Mouse (Mus musculus) intestine, postnatal 0 days (tissue): ENCODE data around the gene Nuak1. TPM values are rescaled to one million over a fixed set of nuclear protein-coding genes. Genes with fewer than 3 reads are reported as not detected.

Experiments
- ATAC-seq: fragments of 200-750 bp; cut with Nextera tagmentation; 2 replicates; pipeline ENCODE4 v1.8.0; 2017; ENCODE audit warnings: mild to moderate bottlenecking, moderate TSS enrichment, moderate library complexity
- H3K27ac ChIP-seq: fragments of 300-500 bp; sonication (generic); 2 replicates; pipeline ENCODE4 v1.5.1; 2014; ENCODE audit warnings: mild to moderate bottlenecking, low read depth, low read length, moderate library complexity
- H3K27me3 ChIP-seq: fragments of 300-500 bp; sonication (generic); replicated peaks from 2 replicates; pipeline ENCODE4 v1.6.1; 2014; ENCODE audit warnings: low read length, mixed read lengths; ENCODE audit not compliant: control insufficient read depth, insufficient read depth
- H3K36me3 ChIP-seq: fragments of 300-500 bp; sonication (generic); 2 replicates; pipeline ENCODE4 v1.6.1; 2014; ENCODE audit warnings: mild to moderate bottlenecking, moderate library complexity; ENCODE audit not compliant: control insufficient read depth, insufficient read depth
- H3K4me1 ChIP-seq: fragments of 300-500 bp; sonication (generic); replicated peaks from 2 replicates; pipeline ENCODE4 v1.6.1; 2014; ENCODE audit warnings: antibody characterized with exemption, low read length, mixed read lengths; ENCODE audit not compliant: control insufficient read depth, insufficient read depth
- H3K4me2 ChIP-seq: fragments of 300-500 bp; sonication (generic); replicated peaks from 2 replicates; pipeline ENCODE4 v1.6.1; 2014; ENCODE audit warnings: low read depth, mild to moderate bottlenecking, moderate library complexity
- H3K4me3 ChIP-seq: fragments of 300-500 bp; sonication (generic); 2 replicates; pipeline ENCODE4 v1.5.1; 2014; ENCODE audit warnings: low read depth, low read length
- H3K9ac ChIP-seq: fragments of 300-500 bp; sonication (generic); 2 replicates; pipeline ENCODE4 v1.6.1; 2014; ENCODE audit warnings: mild to moderate bottlenecking, low read depth, low read length
- H3K9me3 ChIP-seq: fragments of 300-500 bp; sonication (generic); 2 replicates; pipeline ENCODE4 v1.6.1; 2016; ENCODE audit warnings: mixed run types; ENCODE audit not compliant: control insufficient read depth
- CTCF ChIP-seq: sonication (generic); IDR thresholded peaks from 2 replicates; pipeline ENCODE4 v1.5.1; 2016; ENCODE audit warnings: low read depth, mild to moderate bottlenecking, control low read depth, antibody characterized with exemption, moderate library complexity
- WGBS: fragments of 180-500 bp; shearing (Covaris S2); extraction: QIAGEN DNeasy Blood & Tissue Kit; methylation state at CpG from one replicate; pipeline ENCODE4 v1.1.7; 2014; 5-methylcytosine and 5-hydroxymethylcytosine counted together
- polyA plus RNA-seq: library from polyadenylated mRNA; unstranded; fragments of >200 nt; fragmentation: Nextera tagmentation; extraction: Ambion mirVana; gene quantifications from 2 replicates; pipeline ENCODE4 v1.2.1, GENCODE M21; 2015

Gene Nuak1
- polyA plus RNA-seq, 1 experiment from 2014 or later: 0.37 TPM

- Histone ChIP-seq H3K4me1 (no peaks in the 10 kb centered on the region), H3K27ac (no peak overlapping the region), H3K4me3 (no peak overlapping the region), H3K4me2 (no peak overlapping the region), H3K36me3 (no peaks in the 10 kb centered on the region), H3K9ac (no peak overlapping the region), H3K9me3 (no peaks in the 10 kb centered on the region), H3K27me3 (no peaks in the 10 kb centered on the region)
- 59% methylated on average over 5 of the region's 5 CpGs for WGBS
- TF ChIP-seq CTCF: no peak
- ATAC-seq: no peak
Observed at GRCm38 (mm10) chr10:84345730-84346129, 94.7 kb downstream of the Nuak1 start.

DNA sequence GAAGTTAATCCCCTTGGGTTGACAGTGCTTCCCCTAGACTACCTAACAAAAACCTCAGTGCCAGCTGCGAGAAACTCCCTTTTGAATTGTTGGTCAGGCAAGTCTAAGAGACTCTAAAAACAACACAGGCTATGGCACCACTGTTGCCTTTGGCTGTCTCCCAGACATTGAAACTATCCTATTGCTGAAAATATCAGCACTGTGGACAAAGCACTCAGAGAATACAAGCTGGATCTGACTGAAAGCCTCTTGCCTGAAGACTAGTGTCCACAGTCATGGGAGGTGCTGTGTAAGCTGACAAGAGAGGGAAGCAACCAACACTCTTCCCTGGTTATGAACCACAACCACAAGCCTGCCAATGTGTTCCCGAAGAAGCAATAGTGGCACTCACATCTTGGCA, 96.9 kb downstream of the Nuak1 start:
- 88% methylated on average over 2 of the region's 2 CpGs for WGBS

DNA sequence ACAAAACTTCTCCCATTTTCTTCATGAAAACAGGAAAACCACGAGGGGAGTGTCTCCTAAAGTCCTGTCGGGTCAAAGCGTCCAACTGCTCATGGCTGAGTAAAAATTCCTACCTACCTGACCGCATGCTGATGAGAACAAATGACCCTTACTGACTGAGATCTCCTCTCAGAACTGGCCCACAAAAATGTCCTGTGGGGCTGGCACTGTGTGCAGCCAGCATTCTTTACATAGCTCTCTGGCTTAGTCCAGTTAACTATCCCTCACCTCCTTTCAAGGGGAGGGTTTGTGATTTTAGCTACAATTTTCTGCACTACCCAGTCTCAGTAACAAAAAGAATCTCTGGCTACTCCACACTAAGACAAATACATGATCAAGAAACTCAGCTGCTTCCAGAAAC, 100.9 kb downstream of the Nuak1 start:
- Histone ChIP-seq H3K4me3 (no peak overlapping the region), H3K27me3 (no peaks in the 10 kb centered on the region), H3K27ac (no peak overlapping the region), H3K4me2 (no peak overlapping the region), H3K4me1 (no peaks in the 10 kb centered on the region), H3K9me3 (no peaks in the 10 kb centered on the region), H3K9ac (no peak overlapping the region), H3K36me3 (no peaks in the 10 kb centered on the region)
- WGBS: 59% methylated on average over 4 of the region's 4 CpGs
- ATAC-seq: no peak
- no peak for TF ChIP-seq CTCF

More for the DNA sequence above, 96.9 kb downstream of the Nuak1 start:
- no peak overlapping the region for H3K4me2 ChIP-seq
- no peaks in the 10 kb centered on the region for H3K9me3 ChIP-seq
- no peaks in the 10 kb centered on the region for H3K27me3 ChIP-seq
- no peak for ATAC-seq
- TF ChIP-seq CTCF: no peak
- no peak overlapping the region for H3K9ac ChIP-seq
- no peaks in the 10 kb centered on the region for H3K36me3 ChIP-seq
- no peak overlapping the region for H3K27ac ChIP-seq
- H3K4me3 ChIP-seq: no peak overlapping the region
- H3K4me1 ChIP-seq: no peaks in the 10 kb centered on the region

DNA sequence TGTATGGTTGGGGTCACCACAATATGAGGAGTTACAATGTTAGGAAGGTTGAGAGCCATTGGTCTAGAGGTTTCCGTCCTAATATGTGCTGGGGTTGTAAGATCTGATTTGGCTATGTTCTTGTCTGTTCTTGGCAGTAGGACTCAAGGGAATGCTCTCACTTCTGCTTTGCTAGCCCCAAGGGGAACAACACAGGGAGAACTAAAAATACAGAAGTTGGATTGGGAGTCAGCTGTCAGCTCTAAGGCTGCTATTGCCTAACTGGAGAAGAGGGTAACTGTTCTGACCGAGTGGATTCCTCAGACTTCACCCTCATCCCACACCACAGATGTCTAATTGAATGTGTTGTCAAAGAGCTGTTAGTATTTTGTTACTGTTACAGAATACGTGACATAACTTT, 101.6 kb downstream of the Nuak1 start:
- H3K9ac ChIP-seq: no peak overlapping the region
- WGBS: 85% methylated on average over 3 of the region's 3 CpGs
- H3K4me1 ChIP-seq: no peaks in the 10 kb centered on the region
- no peaks in the 10 kb centered on the region for H3K27me3 ChIP-seq
- TF ChIP-seq CTCF: no peak
- ATAC-seq: no peak
- no peak overlapping the region for H3K4me3 ChIP-seq
- H3K9me3 ChIP-seq: no peaks in the 10 kb centered on the region
- no peak overlapping the region for H3K4me2 ChIP-seq
- H3K27ac ChIP-seq: no peak overlapping the region
- H3K36me3 ChIP-seq: no peaks in the 10 kb centered on the region

DNA sequence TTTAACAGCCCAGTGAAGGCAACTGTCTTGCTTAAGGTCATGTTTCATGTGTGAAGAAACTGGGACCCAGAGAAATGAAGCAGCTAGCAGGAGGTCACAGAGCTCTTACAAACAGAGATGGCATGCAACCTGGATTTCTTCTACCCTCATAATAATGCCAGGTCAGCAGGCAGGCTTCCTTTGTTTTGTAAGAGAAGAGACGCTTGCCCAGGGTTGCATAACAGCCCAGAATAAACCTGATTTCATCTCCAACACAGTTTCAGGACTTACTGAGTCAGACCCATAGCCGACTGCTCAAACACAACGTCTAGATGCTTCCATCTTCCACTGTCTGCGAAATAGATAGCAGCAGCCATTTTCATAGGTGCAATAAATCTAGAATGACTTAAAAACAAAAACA, 105.0 kb downstream of the Nuak1 start:
- no peak overlapping the region for H3K4me2 ChIP-seq
- H3K9me3 ChIP-seq: no peaks in the 10 kb centered on the region
- TF ChIP-seq CTCF: no peak
- ATAC-seq: no peak
- no peaks in the 10 kb centered on the region for H3K36me3 ChIP-seq
- H3K4me3 ChIP-seq: no peak overlapping the region
- H3K27ac ChIP-seq: no peak overlapping the region
- H3K9ac ChIP-seq: no peak overlapping the region
- H3K27me3 ChIP-seq: no peaks in the 10 kb centered on the region
- 79% methylated on average over 4 of the region's 4 CpGs for WGBS
- H3K4me1 ChIP-seq: no peaks in the 10 kb centered on the region

- Histone ChIP-seq H3K4me1 (no peaks in the 10 kb centered on the region), H3K27me3 (no peaks in the 10 kb centered on the region), H3K27ac (no peak overlapping the region), H3K36me3 (no peaks in the 10 kb centered on the region), H3K9ac (no peak overlapping the region), H3K9me3 (no peaks in the 10 kb centered on the region), H3K4me3 (no peak overlapping the region), H3K4me2 (no peak overlapping the region)
- WGBS: 80% methylated on average over 7 of the region's 7 CpGs
- TF ChIP-seq CTCF: no peak
- no peak for ATAC-seq
Observed at GRCm38 (mm10) chr10:84329822-84330221, 110.6 kb downstream of the Nuak1 start.

DNA sequence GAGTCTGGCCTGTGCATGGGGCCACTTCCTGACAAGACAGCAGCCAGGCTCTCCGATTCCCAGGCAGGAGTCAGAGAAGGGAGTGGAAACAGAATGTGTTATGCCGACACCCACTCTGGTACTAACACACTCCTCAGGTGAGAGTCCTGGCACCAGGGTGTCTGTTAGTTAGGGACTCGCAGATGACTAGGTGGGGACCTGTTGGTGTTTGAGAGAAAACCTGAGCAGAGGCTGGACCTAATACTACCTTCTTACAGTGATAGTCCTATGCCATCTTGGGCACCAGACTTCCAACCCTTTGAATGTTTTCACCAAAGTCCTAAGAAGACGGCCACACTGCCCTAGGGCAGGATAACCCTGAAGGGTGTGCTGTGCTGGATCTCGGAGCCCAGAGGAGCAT, 111.1 kb downstream of the Nuak1 start:
- Histone ChIP-seq H3K27me3 (no peaks in the 10 kb centered on the region), H3K27ac (no peak overlapping the region), H3K4me1 (no peaks in the 10 kb centered on the region), H3K4me2 (no peak overlapping the region), H3K36me3 (no peaks in the 10 kb centered on the region), H3K4me3 (no peak overlapping the region), H3K9ac (no peak overlapping the region), H3K9me3 (no peaks in the 10 kb centered on the region)
- WGBS: 81% methylated on average over 5 of the region's 5 CpGs
- TF ChIP-seq CTCF: no peak
- no peak for ATAC-seq
